ENCODE assay signal across 8 mouse cellular contexts in the genomic region with DNA sequence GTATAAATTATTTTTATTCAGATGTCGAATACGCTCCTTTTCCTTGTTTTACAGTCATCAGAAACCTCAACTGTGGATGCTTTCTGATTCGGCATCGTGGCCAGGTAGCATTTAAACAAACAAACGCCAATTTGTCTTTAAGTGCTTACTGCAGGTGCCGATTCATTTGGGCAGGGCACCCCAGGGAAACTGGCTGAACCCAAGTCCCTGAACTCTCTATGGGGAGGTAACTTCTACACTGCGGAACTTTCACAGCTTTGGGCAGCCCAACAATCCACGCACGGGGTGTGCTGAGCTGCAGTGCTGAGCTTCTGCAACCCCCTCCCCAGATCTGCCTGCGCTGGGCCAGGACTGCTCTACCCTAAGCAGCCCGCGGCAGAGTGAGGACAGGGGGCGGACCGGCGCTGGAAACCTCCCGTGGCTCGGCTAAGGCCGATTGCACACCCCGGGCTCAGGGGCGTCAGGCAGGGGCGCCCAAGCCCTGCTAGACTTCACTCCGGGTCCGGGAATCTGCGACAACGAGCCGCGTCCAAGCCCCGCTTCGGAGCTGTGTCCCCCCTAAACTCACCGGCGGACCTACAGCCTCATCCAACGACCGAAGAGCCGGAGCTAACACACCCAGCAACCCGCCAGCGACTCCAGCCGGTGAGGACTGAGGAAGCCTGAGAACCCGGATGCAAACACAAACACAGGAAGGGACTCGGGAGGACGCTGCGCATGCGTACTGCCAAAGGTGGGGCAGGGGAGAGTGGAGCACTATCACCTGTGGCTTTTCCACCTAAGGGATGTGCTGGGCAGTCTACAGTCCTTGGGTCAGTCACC. TPM values are rescaled to one million over a fixed set of nuclear protein-coding genes. Genes with fewer than 3 reads are reported as not detected.
DNase-seq lines count a peak whose midpoint lies in the region; ATAC-seq lines count a peak whose summit lies in the region.

Gene Gnpda2 (minus strand): TSS at position 701 of the 822 bp plus-strand sequence.

- ATAC-seq in activated CD4-positive, CD25-positive, alpha-beta regulatory T cell, adult 4 months: peak; percentile 91
- ATAC-seq in megakaryocyte progenitor cell, adult 5-6 weeks (replicated peaks; ENCODE audit: poor library complexity): peak; percentile 98

- peak; percentile 91 for DNase-seq in embryo, embryonic 10 days (ENCODE audit: low spot score)
- peak; percentile 72 for DNase-seq in gastrocnemius, postnatal 10 days
- DNase-seq in induced T-regulatory cell, adult 2 months (ENCODE audit: low read depth): peak; percentile 90
- peak; percentile 39 to 87 for DNase-seq in left cerebral cortex, adult 9 months (ENCODE audit: low spot score in 2 of 2)
- peak; percentile 86 for DNase-seq in right cerebral cortex, postnatal 14 days
- peak; percentile 74 to 85 for DNase-seq in urinary bladder, postnatal 36 days (ENCODE audit: low spot score in 2 of 2)

RNA-seq across cellular contexts. Expression of gene Gnpda2, which starts in this region (rescaled TPM):
- 10 to 100 TPM; 59.0 to 87.0 TPM for polyA plus RNA-seq in activated CD4-positive, CD25-positive, alpha-beta regulatory T cell, adult 4 months (2017; shearing (Covaris generic))
- total RNA-seq in gastrocnemius, postnatal 10 days (2021): 10 to 100 TPM in 1 of 2 experiments, 1 to 10 TPM in 1; 9.4 to 10.1 TPM
- total RNA-seq in megakaryocyte progenitor cell, adult 5-6 weeks (2015): 20.6 and 23.2 TPM in 2 replicates
- 14.0 and 15.4 TPM in 2 replicates for total RNA-seq in megakaryocyte progenitor cell, adult 5-6 weeks (2017)

Comparison
In these comparisons a context has a peak if more than half of its experiments do, and no peak if none do; other contexts are left out.
1. Peak in every context shown above with its lines: DNase-seq and ATAC-seq.